Mouse (Mus musculus): Measurements from ENCODE around the gene Cplx2.

DNA sequence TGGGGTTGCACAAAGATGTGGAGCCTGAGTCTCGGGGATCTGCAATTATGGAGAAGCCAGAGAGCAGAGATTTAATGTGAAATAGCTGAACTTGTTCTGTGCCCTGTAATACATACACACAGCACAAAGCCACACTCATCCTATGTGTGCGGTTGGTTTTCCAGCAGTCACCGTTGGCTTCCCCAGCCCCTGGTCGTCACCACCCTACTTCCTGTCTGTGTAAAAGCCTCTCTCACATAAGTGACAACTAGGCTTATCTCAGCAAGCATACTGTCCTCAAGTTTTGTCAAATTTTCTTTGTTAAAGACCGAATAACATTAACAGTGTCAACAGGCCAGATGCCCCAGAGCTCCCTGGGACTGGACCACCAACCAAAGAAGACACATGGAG is 30.0 kb downstream of the Cplx2 start:
- TF ChIP-seq CTCF (IDR thresholded peaks at IDR 0.05; ENCODE audit: borderline replicate concordance, insufficient read depth, low read length) (no peak), POLR2A (IDR thresholded peaks at IDR 0.05; ENCODE audit: low read depth, low read length) (no peak)

Measured in embryonic fibroblast, embryonic 13.5 days (primary cell).